In genomic region chr1:134361195-134361856, GRCm38 (mm10) we compare ENCODE assay signal across 8 mouse cellular contexts. TPM values are rescaled to one million over a fixed set of nuclear protein-coding genes. Genes with fewer than 3 reads are reported as not detected.
DNase-seq lines count a peak whose midpoint lies in the region; ATAC-seq and TF ChIP-seq lines count a peak whose summit lies in the region.

No protein-coding gene starts in this region.

- TF ChIP-seq CTCF in MEL (IDR thresholded peaks at IDR 0.05 in 2 of 3, conservative IDR thresholded peaks at IDR 0.05 in 1 of 3; ENCODE audit: control insufficient read depth in 1 of 3, insufficient read depth in 1 of 3, low read depth in 2 of 3, low read length in 3 of 3, poor library complexity in 1 of 3, severe bottlenecking in 1 of 3), result no peak

- H3K9me3 ChIP-seq in heart, embryonic 15.5 days (replicated peaks), result no peaks in the 10 kb centered on the region
- no peaks in the 10 kb centered on the region for H3K9me3 ChIP-seq in MEL (replicated peaks; ENCODE audit: insufficient read depth, low read length)
- no peaks in the 10 kb centered on the region for H3K9me3 ChIP-seq in forebrain, embryonic 14.5 days (replicated peaks; ENCODE audit: control insufficient read depth, low read length)
- no peaks in the 10 kb centered on the region for H3K9me3 ChIP-seq in liver, embryonic 13.5 days (replicated peaks)
- no peaks in the 10 kb centered on the region for H3K9me3 ChIP-seq in stomach, embryonic 16.5 days (replicated peaks; ENCODE audit: control insufficient read depth, low read length)

- H3K36me3 ChIP-seq in heart, embryonic 15.5 days, result peaks cover 27% of the 10 kb centered on the region
- H3K36me3 ChIP-seq in MEL (ENCODE audit: control insufficient read depth in 1 of 2, insufficient read depth in 2 of 2, low read length in 2 of 2), result peaks cover 7 to 11% of the 10 kb centered on the region in 2 experiments
- H3K36me3 ChIP-seq in forebrain, embryonic 14.5 days (ENCODE audit: control insufficient read depth, insufficient read depth, low read length), result peaks cover 29% of the 10 kb centered on the region
- H3K36me3 ChIP-seq in liver, embryonic 13.5 days, result peaks cover 40% of the 10 kb centered on the region
- H3K36me3 ChIP-seq in stomach, embryonic 16.5 days (ENCODE audit: control insufficient read depth, insufficient read depth, low read length), result peaks cover 7% of the 10 kb centered on the region

- peaks cover 12% of the 10 kb centered on the region for H3K79me2 ChIP-seq in MEL (ENCODE audit: control insufficient read depth, insufficient read depth, low read length, poor library complexity)

- peak overlapping the region; percentile 94 for H3K9ac ChIP-seq in heart, embryonic 15.5 days
- H3K9ac ChIP-seq in MEL (ENCODE audit: control insufficient read depth, low read depth, low read length, poor library complexity, severe bottlenecking), result peak overlapping the region; percentile 87
- peak overlapping the region; percentile 95 for H3K9ac ChIP-seq in forebrain, embryonic 14.5 days (ENCODE audit: low read length)
- H3K9ac ChIP-seq in liver, embryonic 13.5 days, result peak overlapping the region; percentile 88
- H3K9ac ChIP-seq in stomach, embryonic 16.5 days (ENCODE audit: low read length), result peak overlapping the region; percentile 98

- H3K27ac ChIP-seq in heart, embryonic 15.5 days, result peak overlapping the region; percentile 89
- H3K27ac ChIP-seq in MEL (ENCODE audit: control insufficient read depth, low read depth, low read length), result peak overlapping the region; percentile 28; the same call in 1 of the 2 replicates
- H3K27ac ChIP-seq in forebrain, embryonic 14.5 days (ENCODE audit: low read depth, low read length), result peak overlapping the region; percentile 69; the same call in 1 of the 2 replicates
- H3K27ac ChIP-seq in liver, embryonic 13.5 days, result peak overlapping the region; percentile 88
- peak overlapping the region; percentile 91 for H3K27ac ChIP-seq in stomach, embryonic 16.5 days (ENCODE audit: low read length)

- no peak for TF ChIP-seq POLR2A in MEL (IDR thresholded peaks at IDR 0.05; ENCODE audit: control insufficient read depth in 1 of 2, insufficient read depth in 1 of 2, low read depth in 1 of 2, low read length in 2 of 2, poor library complexity in 1 of 2)

- TF ChIP-seq RAD21 in MEL (IDR thresholded peaks at IDR 0.05; ENCODE audit: low read depth, low read length), result no peak

- H3K4me3 ChIP-seq in heart, embryonic 15.5 days, result peak overlapping the region; percentile 93
- H3K4me3 ChIP-seq in MEL (ENCODE audit: control insufficient read depth in 1 of 2, insufficient read depth in 1 of 2, low read depth in 2 of 2, low read length in 2 of 2), result peak overlapping the region; percentile 65 to 72
- peak overlapping the region; percentile 90 for H3K4me3 ChIP-seq in forebrain, embryonic 14.5 days (ENCODE audit: low read depth, low read length)
- peak overlapping the region; percentile 81 for H3K4me3 ChIP-seq in liver, embryonic 13.5 days (replicated peaks)
- peak overlapping the region; percentile 97 for H3K4me3 ChIP-seq in stomach, embryonic 16.5 days (replicated peaks; ENCODE audit: low read length)

- H3K27me3 ChIP-seq in heart, embryonic 15.5 days, result no peaks in the 10 kb centered on the region
- H3K27me3 ChIP-seq in MEL (ENCODE audit: control insufficient read depth in 1 of 2, insufficient read depth in 2 of 2, low read length in 2 of 2), result no peaks in the 10 kb centered on the region
- H3K27me3 ChIP-seq in forebrain, embryonic 14.5 days (replicated peaks; ENCODE audit: control insufficient read depth, insufficient read depth, low read length), result no peaks in the 10 kb centered on the region
- H3K27me3 ChIP-seq in liver, embryonic 13.5 days, result no peaks in the 10 kb centered on the region
- no peaks in the 10 kb centered on the region for H3K27me3 ChIP-seq in stomach, embryonic 16.5 days (ENCODE audit: control insufficient read depth, insufficient read depth, low read length)

- peak overlapping the region; percentile 77 for H3K4me2 ChIP-seq in heart, embryonic 15.5 days
- H3K4me2 ChIP-seq in forebrain, embryonic 14.5 days (ENCODE audit: low read length), result peak overlapping the region; percentile 86
- peak overlapping the region; percentile 78 for H3K4me2 ChIP-seq in liver, embryonic 13.5 days
- H3K4me2 ChIP-seq in stomach, embryonic 16.5 days (ENCODE audit: low read depth, low read length), result peak overlapping the region; percentile 83

- H3K4me1 ChIP-seq in heart, embryonic 15.5 days (replicated peaks), result peaks cover 16% of the 10 kb centered on the region
- peaks cover 5 to 6% of the 10 kb centered on the region in 2 experiments for H3K4me1 ChIP-seq in MEL (ENCODE audit: control insufficient read depth in 1 of 2, insufficient read depth in 2 of 2, low read length in 2 of 2)
- peaks cover 8% of the 10 kb centered on the region for H3K4me1 ChIP-seq in forebrain, embryonic 14.5 days (ENCODE audit: control insufficient read depth, insufficient read depth, low read length)
- H3K4me1 ChIP-seq in liver, embryonic 13.5 days (replicated peaks), result peaks cover 37% of the 10 kb centered on the region
- H3K4me1 ChIP-seq in stomach, embryonic 16.5 days (ENCODE audit: control insufficient read depth, insufficient read depth, low read length), result peaks cover 11% of the 10 kb centered on the region

- ATAC-seq in heart, embryonic 15.5 days (replicated peaks; ENCODE audit: insufficient number of reproducible peaks, insufficient read depth, low FRiP score, low read depth), result peak; percentile 86
- no peak; the same call in 1 of the 2 replicates for ATAC-seq in forebrain, embryonic 14.5 days
- ATAC-seq in liver, embryonic 13.5 days (ENCODE audit: low read depth), result peak; percentile 87
- peak; percentile 86 for ATAC-seq in stomach, embryonic 16.5 days (ENCODE audit: insufficient read depth, low FRiP score)

- WGBS in heart, embryonic 15.5 days, result under 1% methylated on average over 44 of the region's 44 CpGs
- 2% methylated on average over 39 of the region's 44 CpGs for WGBS in forebrain, embryonic 14.5 days
- WGBS in liver, embryonic 13.5 days (ENCODE audit: insufficient replicate concordance), result 1% methylated on average over 44 of the region's 44 CpGs
- WGBS in stomach, embryonic 16.5 days, result under 1% methylated on average over 43 of the region's 44 CpGs

- DNase-seq in heart, adult 9 months (ENCODE audit: low spot score in 2 of 2), result no peak
- peak; percentile 29 for DNase-seq in MEL (ENCODE audit: low read depth, low spot score)
- no peak for DNase-seq in forebrain, embryonic 14.5 days (ENCODE audit: low spot score)
- DNase-seq in liver, embryonic 13.5 days, result no peak
- DNase-seq in Muller cell, postnatal 12 days (ENCODE audit: inconsistent ontology term), result no peak
- DNase-seq in adrenal gland, postnatal 4 days (ENCODE audit: low spot score in 2 of 2), result no peak

- no peak for TF ChIP-seq EP300 in MEL (IDR thresholded peaks at IDR 0.05; ENCODE audit: low read depth in 1 of 2, low read length in 2 of 2)

RNA-seq across cellular contexts. Expression of gene Tmem183a, which starts 0.5 kb away (rescaled TPM):
- polyA plus RNA-seq in heart, embryonic 15.5 days (2015; fragmentation: Nextera tagmentation; extraction: Ambion mirVana), result 53.0 and 58.1 TPM in 2 replicates
- total RNA-seq in MEL (2012; rRNA removed), result 54.2 and 69.3 TPM in 2 replicates
- polyA plus RNA-seq in MEL (2012; ENCODE audit: insufficient read depth in 1 of 2, insufficient read length in 2 of 2, low read depth in 1 of 2, low replicate concordance in 2 of 2, missing spikeins in 1 of 2), result 100 to 1,000 TPM in 1 of 2 experiments, 10 to 100 TPM in 1; 82.7 to 131 TPM
- polyA plus RNA-seq in forebrain, embryonic 14.5 days (2014; fragmentation: Nextera tagmentation; extraction: Ambion mirVana), result 150 and 151 TPM in 2 replicates
- polyA plus RNA-seq in liver, embryonic 13.5 days (2015; fragmentation: Nextera tagmentation; extraction: Ambion mirVana), result 58.8 and 67.9 TPM in 2 replicates
- polyA plus RNA-seq in stomach, embryonic 16.5 days (2015; fragmentation: Nextera tagmentation; extraction: Ambion mirVana), result 93.7 and 104 TPM in 2 replicates
- 10 to 100 TPM; 53.9 to 60.4 TPM for total RNA-seq in adrenal gland, postnatal 4 days (2021)

RNA-seq across cellular contexts. Expression of gene 4933406M09Rik, which starts 24.4 kb away (rescaled TPM):
- polyA plus RNA-seq in heart, embryonic 15.5 days (2015; fragmentation: Nextera tagmentation; extraction: Ambion mirVana), result not detected in 2 replicates
- not detected in 2 replicates for total RNA-seq in MEL (2012; rRNA removed)
- not detected for polyA plus RNA-seq in MEL (2012; ENCODE audit: insufficient read depth in 1 of 2, insufficient read length in 2 of 2, low read depth in 1 of 2, low replicate concordance in 2 of 2, missing spikeins in 1 of 2)
- polyA plus RNA-seq in forebrain, embryonic 14.5 days (2014; fragmentation: Nextera tagmentation; extraction: Ambion mirVana), result not detected in 2 replicates
- not detected in 2 replicates for polyA plus RNA-seq in liver, embryonic 13.5 days (2015; fragmentation: Nextera tagmentation; extraction: Ambion mirVana)
- not detected in 2 replicates for polyA plus RNA-seq in stomach, embryonic 16.5 days (2015; fragmentation: Nextera tagmentation; extraction: Ambion mirVana)
- total RNA-seq in adrenal gland, postnatal 4 days (2021), result not detected

RNA-seq across cellular contexts. Expression of gene Ppfia4, which starts 28.6 kb away (rescaled TPM):
- polyA plus RNA-seq in heart, embryonic 15.5 days (2015; fragmentation: Nextera tagmentation; extraction: Ambion mirVana), result 9.7 and 10.3 TPM in 2 replicates
- total RNA-seq in MEL (2012; rRNA removed), result not detected in 2 replicates
- under 1 TPM in 1 of 2 experiments, not detected in 1; 0.11 TPM for polyA plus RNA-seq in MEL (2012; ENCODE audit: insufficient read depth in 1 of 2, insufficient read length in 2 of 2, low read depth in 1 of 2, low replicate concordance in 2 of 2, missing spikeins in 1 of 2)
- polyA plus RNA-seq in forebrain, embryonic 14.5 days (2014; fragmentation: Nextera tagmentation; extraction: Ambion mirVana), result 5.0 and 7.8 TPM in 2 replicates
- 1.1 and 1.2 TPM in 2 replicates for polyA plus RNA-seq in liver, embryonic 13.5 days (2015; fragmentation: Nextera tagmentation; extraction: Ambion mirVana)
- polyA plus RNA-seq in stomach, embryonic 16.5 days (2015; fragmentation: Nextera tagmentation; extraction: Ambion mirVana), result 6.8 and 6.9 TPM in 2 replicates
- total RNA-seq in adrenal gland, postnatal 4 days (2021), result 1 to 10 TPM; 2.9 to 3.5 TPM

RNA-seq across cellular contexts. Expression of gene Cyb5r1, which starts 44.0 kb away (rescaled TPM):
- 37.4 and 45.4 TPM in 2 replicates for polyA plus RNA-seq in heart, embryonic 15.5 days (2015; fragmentation: Nextera tagmentation; extraction: Ambion mirVana)
- 18.8 and 35.8 TPM in 2 replicates for total RNA-seq in MEL (2012; rRNA removed)
- polyA plus RNA-seq in MEL (2012; ENCODE audit: insufficient read depth in 1 of 2, insufficient read length in 2 of 2, low read depth in 1 of 2, low replicate concordance in 2 of 2, missing spikeins in 1 of 2), result 10 to 100 TPM in 1 of 2 experiments, not detected in 1; 94.8 TPM
- polyA plus RNA-seq in forebrain, embryonic 14.5 days (2014; fragmentation: Nextera tagmentation; extraction: Ambion mirVana), result 9.8 and 12.3 TPM in 2 replicates
- polyA plus RNA-seq in liver, embryonic 13.5 days (2015; fragmentation: Nextera tagmentation; extraction: Ambion mirVana), result 20.4 TPM in 2 replicates
- 39.7 and 41.5 TPM in 2 replicates for polyA plus RNA-seq in stomach, embryonic 16.5 days (2015; fragmentation: Nextera tagmentation; extraction: Ambion mirVana)
- 10 to 100 TPM; 27.0 to 28.8 TPM for total RNA-seq in adrenal gland, postnatal 4 days (2021)

RNA-seq across cellular contexts. Expression of gene Adipor1, which starts 53.9 kb away (rescaled TPM):
- polyA plus RNA-seq in heart, embryonic 15.5 days (2015; fragmentation: Nextera tagmentation; extraction: Ambion mirVana), result 139 and 142 TPM in 2 replicates
- total RNA-seq in MEL (2012; rRNA removed), result 55.2 and 57.6 TPM in 2 replicates
- polyA plus RNA-seq in MEL (2012; ENCODE audit: insufficient read depth in 1 of 2, insufficient read length in 2 of 2, low read depth in 1 of 2, low replicate concordance in 2 of 2, missing spikeins in 1 of 2), result 100 to 1,000 TPM in 1 of 2 experiments, 10 to 100 TPM in 1; 94.1 to 109 TPM
- polyA plus RNA-seq in forebrain, embryonic 14.5 days (2014; fragmentation: Nextera tagmentation; extraction: Ambion mirVana), result 61.4 and 68.5 TPM in 2 replicates
- polyA plus RNA-seq in liver, embryonic 13.5 days (2015; fragmentation: Nextera tagmentation; extraction: Ambion mirVana), result 130 and 138 TPM in 2 replicates
- 88.7 and 97.7 TPM in 2 replicates for polyA plus RNA-seq in stomach, embryonic 16.5 days (2015; fragmentation: Nextera tagmentation; extraction: Ambion mirVana)
- 100 to 1,000 TPM; 108 to 109 TPM for total RNA-seq in adrenal gland, postnatal 4 days (2021)

Comparison
In these comparisons a context has a peak if more than half of its experiments do, and no peak if none do; other contexts are left out.
1. H3K27ac ChIP-seq: peak in every context shown above with its lines; median percentile 91 in stomach, embryonic 16.5 days; 89 in heart, embryonic 15.5 days; 88 in liver, embryonic 13.5 days; 69 in forebrain, embryonic 14.5 days; 28 in MEL.